Mouse (Mus musculus) myocyte (in vitro differentiated cells): Measurements from ENCODE around the gene Nob1.

ENCODE experiments used
- CEBPB ChIP-seq: IDR thresholded peaks from 2 replicates; pipeline ENCODE4 v1.6.1; 2011; ENCODE audit warnings: mild to moderate bottlenecking, moderate library complexity; ENCODE audit not compliant: poor library complexity, insufficient read depth, severe bottlenecking
- E2F4 ChIP-seq: IDR thresholded peaks from one replicate; pipeline ENCODE4 v1.6.1; 2011; ENCODE audit warnings: mild to moderate bottlenecking, control low read depth, moderate library complexity; ENCODE audit not compliant: insufficient read depth
- MYOD1 ChIP-seq, 3 experiments: IDR thresholded peaks; one replicate each; pipeline ENCODE4 v1.6.1; 2011; ENCODE audit warnings: control low read depth in 2 of 3, low read depth in 2 of 3, mild to moderate bottlenecking in 2 of 3, moderate library complexity in 1 of 3; ENCODE audit not compliant: insufficient read length in 2 of 3, control insufficient read depth in 1 of 3
- MYOG ChIP-seq, 3 experiments: IDR thresholded peaks; one replicate each; pipeline ENCODE4 v1.6.1; 2011; ENCODE audit warnings: control low read depth in 2 of 3, low read depth in 2 of 3, mild to moderate bottlenecking in 2 of 3; ENCODE audit not compliant: insufficient read length in 2 of 3, control insufficient read depth in 1 of 3, insufficient read depth in 1 of 3
- POLR2A ChIP-seq: IDR thresholded peaks from one replicate; pipeline ENCODE4 v1.6.1; 2011; ENCODE audit warnings: low read depth, mild to moderate bottlenecking, control low read depth, moderate library complexity; ENCODE audit not compliant: insufficient read length
- POLR2AphosphoS2 ChIP-seq: IDR thresholded peaks from one replicate; pipeline ENCODE4 v1.6.1; 2011; ENCODE audit warnings: low read depth, control low read depth; ENCODE audit not compliant: insufficient read length
- SRF ChIP-seq: IDR thresholded peaks from one replicate; pipeline ENCODE4 v1.6.1; 2011; ENCODE audit warnings: low read depth; ENCODE audit not compliant: control insufficient read depth, insufficient read length
- TCF12 ChIP-seq: IDR thresholded peaks from one replicate; pipeline ENCODE4 v1.6.1; 2011; ENCODE audit warnings: mild to moderate bottlenecking, control low read depth; ENCODE audit not compliant: poor library complexity, insufficient read depth, severe bottlenecking
- TCF3 ChIP-seq: IDR thresholded peaks from one replicate; pipeline ENCODE4 v1.6.1; 2011; ENCODE audit warnings: low read depth, control low read depth; ENCODE audit not compliant: insufficient read length
- USF1 ChIP-seq: IDR thresholded peaks from one replicate; pipeline ENCODE4 v1.6.1; 2011; ENCODE audit warnings: low read depth, mild to moderate bottlenecking, control low read depth, moderate library complexity

GRCm38 (mm10) chr8:107381666-107382065, 43.2 kb downstream of the Nob1 start:
- TF ChIP-seq USF1 (no peak), TCF3 (no peak), POLR2A (no peak), MYOD1 (IDR thresholded peaks at IDR 0.05; ENCODE audit: control insufficient read depth in 1 of 3, insufficient read length in 2 of 3, low read depth in 2 of 3) (no peak), MYOG (IDR thresholded peaks at IDR 0.05; ENCODE audit: control insufficient read depth in 1 of 3, insufficient read depth in 1 of 3, insufficient read length in 2 of 3, low read depth in 2 of 3) (no peak), POLR2AphosphoS2 (no peak), TCF12 (no peak), E2F4 (no peak), SRF (no peak), CEBPB (no peak)
